Mouse (Mus musculus): ENCODE measurements at regions not wholly inside any gene's neighbourhood (a gene's known extent, or its start where the extent isn't known, plus 50 kb on each side); places are given as distances from the start of the nearest gene placed in this dataset.

DNA sequence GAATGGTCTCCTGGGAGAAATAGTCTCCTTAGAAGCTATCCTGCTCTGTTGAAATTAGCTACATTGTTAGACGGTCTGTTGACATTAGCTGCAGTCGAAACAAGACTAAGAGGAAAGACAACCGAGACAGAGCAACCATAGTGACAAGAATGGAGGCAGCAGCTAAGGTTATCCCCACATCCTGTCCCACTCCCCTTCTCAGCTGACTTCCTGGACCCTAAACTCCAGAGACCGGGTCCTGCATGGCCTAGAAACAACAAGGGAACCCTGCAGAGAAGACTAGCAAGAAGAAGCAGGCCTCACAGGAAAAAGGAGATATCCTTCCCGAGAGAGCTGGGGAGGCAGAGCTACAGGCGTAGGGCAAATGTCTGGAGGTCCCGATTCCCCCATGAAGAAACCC is 102.0 kb downstream of the Fam168b start:
- DNase-seq, result no peak

DNA sequence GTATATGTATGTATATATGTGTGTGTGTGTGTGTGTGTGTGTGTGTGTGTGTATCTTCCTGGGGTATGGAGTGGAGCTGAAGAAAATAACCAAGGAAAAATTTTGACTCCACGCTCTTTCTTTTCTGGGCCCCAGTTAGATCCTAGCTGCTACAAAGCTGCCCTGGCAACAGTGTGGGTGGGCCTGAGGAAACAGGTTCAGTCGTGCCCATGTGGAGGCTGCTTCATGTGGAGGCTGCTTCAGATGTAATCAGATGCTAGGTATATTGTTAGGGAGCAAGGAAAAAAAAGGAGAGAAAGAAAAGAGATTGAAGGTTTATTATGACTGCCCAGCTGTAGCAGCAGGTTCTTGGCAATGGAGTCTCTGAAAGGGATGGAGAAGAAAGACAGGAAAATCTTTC is 100.6 kb downstream of the Fam168b start:
- DNase-seq, result no peak

DNA sequence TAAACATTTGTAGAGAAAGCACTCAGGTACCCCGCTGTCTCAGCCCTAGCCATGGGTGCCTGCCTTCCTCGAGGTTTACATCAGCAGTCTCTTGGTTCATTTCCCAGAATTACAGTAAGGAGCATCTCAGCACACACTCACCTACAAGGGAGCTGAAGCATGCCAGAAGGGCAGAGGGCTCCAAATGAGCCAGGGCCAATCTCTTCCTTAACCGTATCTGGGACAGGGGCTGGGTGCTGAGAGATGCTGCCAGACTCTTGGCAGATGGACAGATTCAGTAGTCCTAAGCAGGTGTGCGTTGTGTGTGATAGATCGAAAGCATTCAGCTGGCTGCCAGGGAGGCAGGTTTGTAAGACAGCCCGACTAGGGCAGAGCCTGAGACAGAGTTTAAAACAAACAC is 97.0 kb downstream of the Fam168b start:
- no peak for DNase-seq

DNA sequence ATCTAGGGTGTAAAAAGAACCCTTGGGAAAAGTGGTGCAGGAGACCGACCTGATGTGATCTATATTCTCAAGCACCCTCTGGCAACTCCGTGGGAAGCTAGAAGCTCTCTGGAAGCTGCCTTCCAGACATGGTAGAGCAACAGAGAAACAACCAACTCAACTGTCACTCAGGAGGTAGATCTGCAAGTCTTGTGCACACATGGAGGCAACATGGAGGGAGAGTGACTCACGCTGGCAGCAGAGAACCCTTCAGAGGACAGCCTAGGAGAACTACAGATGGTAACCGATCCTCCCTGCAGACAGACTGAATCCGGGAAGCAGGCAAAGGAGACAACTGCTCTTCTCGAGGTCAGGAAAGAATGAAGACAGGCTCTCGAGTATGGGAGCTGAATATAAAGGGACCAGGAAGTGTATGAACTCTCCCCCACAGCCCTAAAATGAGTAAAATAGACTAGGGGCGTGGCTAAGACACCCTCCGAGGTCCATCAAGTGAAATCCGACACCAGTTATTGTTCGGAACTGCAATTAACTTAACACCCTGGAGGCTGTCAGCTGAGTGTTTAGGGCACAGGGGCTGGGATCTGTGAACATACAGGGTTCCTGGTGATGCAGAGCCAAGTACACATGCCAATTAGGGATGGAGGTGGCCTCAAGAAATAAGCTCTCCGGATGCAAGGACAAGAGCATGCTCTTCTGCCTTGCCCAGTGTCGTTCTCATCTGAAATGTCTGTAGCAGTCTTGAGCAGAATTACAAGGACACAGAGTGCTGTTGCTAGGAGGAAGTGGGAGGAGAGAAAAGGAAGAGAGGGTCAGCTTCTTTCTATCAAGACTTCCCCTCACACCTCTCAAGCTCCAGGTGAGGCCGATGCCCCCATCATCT is 93.5 kb downstream of the Fam168b start:
- DNase-seq, result no peak

DNA sequence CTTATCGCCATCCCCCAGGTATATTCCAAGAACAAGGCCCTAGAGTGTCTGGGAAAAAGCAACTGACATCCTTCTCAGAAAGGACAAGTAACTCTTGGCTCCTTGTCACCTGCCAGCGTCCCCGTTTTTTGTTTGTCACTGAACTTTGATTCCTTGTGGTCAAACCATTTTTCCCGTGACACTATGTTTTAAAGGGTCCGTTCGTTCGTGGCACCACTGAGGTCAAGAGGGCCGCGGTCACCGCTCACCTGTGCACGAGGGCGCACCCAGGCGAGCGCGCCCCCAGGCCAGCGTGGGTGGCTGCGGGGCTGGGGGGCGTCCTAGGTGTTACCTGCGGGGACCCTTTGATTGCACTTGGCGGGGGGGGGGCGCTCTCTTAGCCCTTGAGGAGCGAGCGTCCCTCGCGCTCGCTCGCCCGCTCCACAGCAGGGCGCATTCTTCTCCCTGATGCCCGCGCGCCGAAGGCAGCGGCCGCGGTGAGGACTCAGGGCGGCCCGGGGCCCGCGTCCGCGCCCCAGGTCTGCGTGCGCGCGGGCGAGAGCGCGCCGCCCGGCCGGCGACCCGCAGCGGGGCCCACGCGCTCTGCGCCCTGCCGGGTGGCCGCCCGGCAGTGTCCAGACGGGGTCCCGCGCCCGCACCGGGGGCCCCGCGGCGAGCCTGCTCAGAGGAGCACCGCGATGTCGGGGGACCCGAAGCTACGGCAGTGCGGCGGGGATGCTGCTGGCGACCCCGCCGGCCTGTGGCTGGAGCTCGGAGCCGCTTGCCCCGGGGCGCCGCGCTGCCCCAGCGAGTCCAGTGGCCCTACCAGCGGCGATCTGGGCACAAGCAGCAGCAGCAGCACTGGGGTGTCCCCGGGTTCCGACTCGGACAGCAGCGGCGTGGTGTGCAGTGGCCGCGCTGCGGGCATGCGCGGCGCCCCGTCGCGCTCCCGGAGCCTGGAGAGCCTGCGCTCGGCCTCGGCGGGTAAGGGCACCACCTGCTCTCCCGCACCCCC is 92.5 kb downstream of the Fam168b start:
- DNase-seq, result no peak

DNA sequence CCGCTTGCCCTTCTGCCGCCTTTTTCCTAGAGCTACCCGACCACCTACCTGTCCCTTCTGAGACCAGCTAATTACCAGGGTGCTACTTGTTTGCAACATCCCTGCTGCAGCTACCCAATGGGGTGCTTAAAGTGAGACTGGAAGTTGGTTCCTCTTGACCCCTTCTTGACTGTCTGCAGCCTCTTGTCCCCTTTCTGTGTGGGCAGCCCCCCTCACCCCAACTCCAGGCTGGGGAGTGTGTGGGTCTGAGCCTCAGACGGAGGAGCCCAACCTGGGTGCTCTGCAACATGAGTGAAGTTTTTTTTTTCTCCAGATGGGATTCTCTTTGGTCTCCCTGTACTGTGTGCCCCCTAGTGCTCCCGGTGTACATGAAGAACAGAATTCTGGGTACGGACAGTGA is 91.7 kb downstream of the Fam168b start:
- DNase-seq, result no peak

DNA sequence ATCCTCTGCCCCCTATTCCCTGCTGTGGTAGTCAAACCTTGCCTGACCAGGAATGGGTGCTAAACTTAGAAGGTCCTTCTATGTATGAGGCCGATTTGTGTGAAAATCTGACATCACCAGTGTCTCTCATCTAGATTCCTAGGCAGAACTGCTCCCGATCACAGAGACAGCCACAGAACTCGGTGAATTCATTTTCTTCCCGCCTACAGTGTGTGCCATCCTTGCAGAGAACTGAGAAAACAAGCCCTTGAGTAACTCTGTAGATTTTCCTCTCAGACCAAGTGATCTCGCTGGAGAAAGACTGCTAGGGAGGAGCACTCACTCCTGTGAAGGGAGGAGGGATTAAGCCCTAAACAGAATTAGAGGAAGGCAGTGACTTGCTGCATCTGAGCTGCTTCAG is 89.3 kb downstream of the Fam168b start:
- DNase-seq, result no peak

DNA sequence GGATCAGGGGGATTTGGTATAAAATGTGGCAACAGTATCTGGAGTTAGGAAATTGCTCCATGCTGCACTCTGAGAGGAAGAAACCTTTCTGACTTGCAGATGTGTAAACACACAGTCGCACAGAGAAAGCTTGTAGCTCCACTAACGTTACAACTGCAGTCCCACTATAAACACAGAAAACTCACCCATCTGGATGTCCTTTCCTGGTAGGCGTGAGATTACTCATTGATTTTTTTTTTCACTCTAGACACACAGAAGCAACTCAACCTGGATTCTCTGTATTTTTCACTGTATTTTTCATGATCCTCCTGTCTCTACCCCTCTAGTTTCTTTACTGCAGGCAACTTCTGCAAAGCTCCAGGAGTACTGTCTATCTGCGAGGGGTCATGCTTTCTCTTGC is 82.3 kb downstream of the Fam168b start:
- DNase-seq, result no peak

DNA sequence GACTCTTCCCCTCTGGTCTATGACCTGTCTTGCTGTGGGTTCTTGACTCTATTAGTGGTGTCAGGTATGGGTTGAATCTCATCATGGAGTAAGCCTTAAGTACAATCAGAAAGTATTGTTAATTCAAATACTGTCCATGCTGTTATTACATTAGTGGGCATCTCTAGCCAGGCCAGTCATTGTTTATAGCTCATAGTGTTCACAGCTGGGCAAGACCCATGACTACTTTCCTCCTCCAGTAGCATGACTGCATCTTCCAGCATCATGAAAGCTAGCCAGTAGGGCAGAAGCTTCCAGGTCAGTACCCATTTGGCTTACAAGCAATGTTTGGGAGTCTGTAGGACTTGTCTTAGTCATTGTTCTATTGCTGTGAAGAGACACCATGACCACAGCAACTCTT is 81.4 kb downstream of the Fam168b start:
- no peak for DNase-seq

DNA sequence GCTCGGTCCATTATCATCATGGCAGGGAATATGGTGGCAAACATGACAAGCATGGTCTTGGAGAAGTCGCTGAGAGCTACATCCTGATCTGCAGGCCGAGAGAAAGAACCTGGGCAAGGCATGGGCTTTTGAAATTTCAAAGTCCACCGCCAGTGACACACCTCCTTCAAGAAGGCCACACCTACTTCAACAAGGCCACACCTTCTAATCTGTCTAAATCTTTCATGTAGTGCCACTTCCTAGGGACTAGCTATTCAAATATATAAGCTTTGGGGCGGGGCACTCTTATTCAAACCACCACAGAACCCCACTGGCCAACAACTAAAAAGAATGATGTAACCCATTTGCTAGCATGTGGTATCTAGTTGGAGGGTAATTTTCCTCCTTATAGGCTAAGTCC is 81.0 kb downstream of the Fam168b start:
- no peak for DNase-seq
